Mouse (Mus musculus) lung, adult 2 months (tissue): ENCODE results near the gene Nxf1.

Experiments used
- CTCF ChIP-seq: fragments of 200-500 bp; IDR thresholded peaks from 2 replicates; pipeline ENCODE4 v1.5.1; 2011; ENCODE audit warnings: mild to moderate bottlenecking, low read length, control low read depth; ENCODE audit not compliant: insufficient read depth
- POLR2A ChIP-seq: fragments of 200-500 bp; IDR thresholded peaks from 2 replicates; pipeline ENCODE4 v1.6.1; 2011; ENCODE audit warnings: low read depth, mild to moderate bottlenecking, control low read depth, low read length, borderline replicate concordance; ENCODE audit errors: extremely low read depth

DNA sequence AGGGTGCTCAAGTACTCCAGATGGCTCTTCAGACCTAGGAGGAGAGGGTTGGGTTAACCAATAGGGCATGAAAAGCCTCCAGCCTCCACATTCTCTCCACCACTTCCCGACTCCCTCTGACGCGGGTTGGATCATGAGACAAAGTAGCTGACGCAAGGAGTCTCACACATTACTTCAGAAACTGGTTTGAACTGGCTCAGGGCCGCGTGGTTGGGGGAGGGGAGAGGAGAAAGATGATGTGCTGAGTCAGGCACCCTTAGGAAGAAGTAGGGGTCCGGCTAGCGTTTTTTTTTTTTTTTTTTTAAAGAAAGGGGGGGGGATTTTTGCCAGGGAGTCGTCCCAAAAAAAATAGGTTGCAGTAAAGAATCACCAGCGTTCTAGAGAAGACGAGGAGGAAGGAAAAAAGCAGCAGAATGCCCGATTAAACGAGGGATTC lies 44.0 kb upstream of the Nxf1 start:
- no peak for TF ChIP-seq CTCF
- peak; percentile 7; the same call in 1 of the 2 replicates for TF ChIP-seq POLR2A
